Mouse (Mus musculus): ENCODE data around the gene Sec31b. TPM values are rescaled to one million over a fixed set of nuclear protein-coding genes. Genes with fewer than 3 reads are reported as not detected.

Sec31b gene
- 0.20 and 0.38 TPM in 2 replicates for polyA plus RNA-seq (2015; fragmentation: Nextera tagmentation; extraction: Ambion mirVana)

- Histone ChIP-seq H3K9ac (peak within 1 kb of the TSS; percentile 43; the same call in 1 of the 2 replicates), H3K27ac (replicated peaks) (no peak within 1 kb of the TSS), H3K4me3 (peak within 1 kb of the TSS; percentile 40), H3K9me3 (peaks cover 5% of the 10 kb centered on the region; the same call in 1 of the 2 replicates), H3K27me3 (peaks cover 14% of the 10 kb centered on the region; the same call in 1 of the 2 replicates), H3K4me1 (replicated peaks) (peaks cover 9% of the 10 kb centered on the region), H3K4me2 (peak within 1 kb of the TSS; percentile 89), H3K36me3 (peaks cover 29% of the 10 kb centered on the region)
- WGBS: 2% methylated on average over 47 of the region's 47 CpGs
- ATAC-seq (ENCODE audit: low FRiP score, low read depth): peak; percentile 67; the same call in 1 of the 2 replicates
These were observed at the start of gene Sec31b for GRCm38 (mm10) chr19:44545321-44546041. Gene Sec31b, minus strand, starts transcription at chr19:44545864.

GRCm38 (mm10) chr19:44594180-44594579 is 48.5 kb upstream of the Sec31b start:
- 95% methylated on average over 14 of the region's 14 CpGs for WGBS
- no peak overlapping the region for H3K4me2 ChIP-seq
- no peak overlapping the region for H3K4me3 ChIP-seq

GRCm38 (mm10) chr19:44591638-44592037 is 46.0 kb upstream of the Sec31b start:
- Histone ChIP-seq H3K9me3 (no peaks in the 10 kb centered on the region), H3K4me3 (no peak overlapping the region), H3K27ac (replicated peaks) (0 out of 2 replicates have a peak overlapping the region, but pooled peaks have one; percentile 10), H3K36me3 (no peaks in the 10 kb centered on the region), H3K4me1 (replicated peaks) (0 out of 2 replicates have a peak, but pooled peaks cover 3% of the 10 kb centered on the region), H3K9ac (no peak overlapping the region), H3K4me2 (no peak overlapping the region), H3K27me3 (peaks cover 8% of the 10 kb centered on the region; the same call in 1 of the 2 replicates)
- ATAC-seq (ENCODE audit: low FRiP score, low read depth): no peak
- 65% methylated on average over 6 of the region's 6 CpGs for WGBS

More at GRCm38 (mm10) chr19:44594180-44594579, 48.5 kb upstream of the Sec31b start:
- Histone ChIP-seq H3K9ac (no peak overlapping the region), H3K9me3 (no peaks in the 10 kb centered on the region), H3K4me1 (replicated peaks) (no peaks in the 10 kb centered on the region), H3K27ac (replicated peaks) (no peak overlapping the region), H3K36me3 (no peaks in the 10 kb centered on the region), H3K27me3 (no peaks in the 10 kb centered on the region)
- no peak for ATAC-seq (ENCODE audit: low FRiP score, low read depth)

- no peak overlapping the region for H3K4me3 ChIP-seq
- no peak for ATAC-seq (ENCODE audit: low FRiP score, low read depth)
- no peak overlapping the region for H3K9ac ChIP-seq
- WGBS: 71% methylated on average over 18 of the region's 18 CpGs
- no peaks in the 10 kb centered on the region for H3K9me3 ChIP-seq
- peaks cover 14% of the 10 kb centered on the region for H3K27me3 ChIP-seq
- H3K4me1 ChIP-seq (replicated peaks): 0 out of 2 replicates have a peak, but pooled peaks cover 3% of the 10 kb centered on the region
- no peaks in the 10 kb centered on the region for H3K36me3 ChIP-seq
- 0 out of 2 replicates have a peak overlapping the region, but pooled peaks have one; percentile 10 for H3K27ac ChIP-seq (replicated peaks)
- H3K4me2 ChIP-seq: no peak overlapping the region
These were observed 45.3 kb upstream of the Sec31b start for GRCm38 (mm10) chr19:44590992-44591391.

- H3K4me2 ChIP-seq: no peak overlapping the region
- H3K36me3 ChIP-seq: no peaks in the 10 kb centered on the region
- H3K9me3 ChIP-seq: no peaks in the 10 kb centered on the region
- H3K4me1 ChIP-seq (replicated peaks): 0 out of 2 replicates have a peak, but pooled peaks cover 3% of the 10 kb centered on the region
- no peak overlapping the region for H3K9ac ChIP-seq
- H3K27me3 ChIP-seq: peaks cover 22% of the 10 kb centered on the region
- no peak for ATAC-seq (ENCODE audit: low FRiP score, low read depth)
- WGBS: 73% methylated on average over 5 of the region's 7 CpGs
- H3K4me3 ChIP-seq: no peak overlapping the region
- H3K27ac ChIP-seq (replicated peaks): no peak overlapping the region
These were observed 44.0 kb upstream of the Sec31b start for GRCm38 (mm10) chr19:44589591-44590223.

GRCm38 (mm10) chr19:44588036-44588435 is 42.4 kb upstream of the Sec31b start:
- H3K4me2 ChIP-seq: no peak overlapping the region
- no peak overlapping the region for H3K9ac ChIP-seq
- H3K27me3 ChIP-seq: peaks cover 27% of the 10 kb centered on the region
- H3K4me3 ChIP-seq: no peak overlapping the region
- H3K4me1 ChIP-seq (replicated peaks): 0 out of 2 replicates have a peak, but pooled peaks cover 3% of the 10 kb centered on the region
- no peaks in the 10 kb centered on the region for H3K9me3 ChIP-seq
- H3K27ac ChIP-seq (replicated peaks): no peak overlapping the region
- H3K36me3 ChIP-seq: no peaks in the 10 kb centered on the region
- ATAC-seq (ENCODE audit: low FRiP score, low read depth): no peak
- 36% methylated on average over 4 of the region's 4 CpGs for WGBS

- H3K4me1 ChIP-seq (replicated peaks): 0 out of 2 replicates have a peak, but pooled peaks cover 5% of the 10 kb centered on the region
- H3K4me3 ChIP-seq: no peak overlapping the region
- no peak overlapping the region for H3K9ac ChIP-seq
- H3K36me3 ChIP-seq: no peaks in the 10 kb centered on the region
- no peaks in the 10 kb centered on the region for H3K9me3 ChIP-seq
- 36% methylated on average over 9 of the region's 9 CpGs for WGBS
- H3K27ac ChIP-seq (replicated peaks): no peak overlapping the region
- ATAC-seq (ENCODE audit: low FRiP score, low read depth): peak; percentile 87
- H3K4me2 ChIP-seq: no peak overlapping the region
- H3K27me3 ChIP-seq: peaks cover 20% of the 10 kb centered on the region
These were observed 37.1 kb upstream of the Sec31b start for GRCm38 (mm10) chr19:44582638-44583309.

- Histone ChIP-seq H3K36me3 (no peaks in the 10 kb centered on the region), H3K27ac (replicated peaks) (no peak overlapping the region), H3K27me3 (peaks cover 20% of the 10 kb centered on the region), H3K4me3 (no peak overlapping the region), H3K4me2 (no peak overlapping the region), H3K4me1 (replicated peaks) (0 out of 2 replicates have a peak, but pooled peaks cover 3% of the 10 kb centered on the region), H3K9ac (no peak overlapping the region), H3K9me3 (no peaks in the 10 kb centered on the region)
- WGBS: 85% methylated on average over 10 of the region's 10 CpGs
- 0 out of 2 replicates have a peak, but pooled peaks have one; percentile 9 for ATAC-seq (ENCODE audit: low FRiP score, low read depth)
These were observed 36.4 kb upstream of the Sec31b start for GRCm38 (mm10) chr19:44582103-44582502.

- WGBS: 84% methylated on average over 1 of the region's 1 CpGs
- Histone ChIP-seq H3K4me3 (no peak overlapping the region), H3K9ac (no peak overlapping the region), H3K4me1 (replicated peaks) (0 out of 2 replicates have a peak, but pooled peaks cover 3% of the 10 kb centered on the region), H3K4me2 (no peak overlapping the region), H3K27me3 (no peaks in the 10 kb centered on the region), H3K9me3 (no peaks in the 10 kb centered on the region), H3K27ac (replicated peaks) (no peak overlapping the region), H3K36me3 (peaks cover 17% of the 10 kb centered on the region)
- ATAC-seq (ENCODE audit: low FRiP score, low read depth): no peak
These were observed 32.4 kb upstream of the Sec31b start for GRCm38 (mm10) chr19:44578038-44578437.

- no peaks in the 10 kb centered on the region for H3K27me3 ChIP-seq
- H3K36me3 ChIP-seq: peaks cover 34% of the 10 kb centered on the region
- H3K27ac ChIP-seq (replicated peaks): no peak overlapping the region
- no peak overlapping the region for H3K9ac ChIP-seq
- no peaks in the 10 kb centered on the region for H3K4me1 ChIP-seq (replicated peaks)
- ATAC-seq (ENCODE audit: low FRiP score, low read depth): no peak
- H3K9me3 ChIP-seq: no peaks in the 10 kb centered on the region
- no peak overlapping the region for H3K4me3 ChIP-seq
- 83% methylated on average over 7 of the region's 7 CpGs for WGBS
- no peak overlapping the region for H3K4me2 ChIP-seq
These were observed 30.6 kb upstream of the Sec31b start for GRCm38 (mm10) chr19:44576275-44576674.

- Histone ChIP-seq H3K4me1 (replicated peaks) (peaks cover 27% of the 10 kb centered on the region), H3K4me3 (no peak overlapping the region), H3K36me3 (peaks cover 74% of the 10 kb centered on the region), H3K27me3 (no peaks in the 10 kb centered on the region), H3K4me2 (no peak overlapping the region), H3K9ac (no peak overlapping the region), H3K27ac (replicated peaks) (no peak overlapping the region), H3K9me3 (no peaks in the 10 kb centered on the region)
- WGBS: 92% methylated on average over 3 of the region's 3 CpGs
- no peak for ATAC-seq (ENCODE audit: low FRiP score, low read depth)
These were observed 22.1 kb upstream of the Sec31b start for GRCm38 (mm10) chr19:44567763-44568162.
